Mouse (Mus musculus) heart, adult 2 months (tissue): ENCODE measurements around the gene Nmur1. TPM values are rescaled to one million over a fixed set of nuclear protein-coding genes. Genes with fewer than 3 reads are reported as not detected.

Source experiments
- DNase-seq, 2 experiments: peaks; one replicate each; pipeline ENCODE4 v3.0.0; 2021
- H3K27ac ChIP-seq: fragments of 200-600 bp; 2 replicates; pipeline ENCODE4 v1.8.1; 2022
- H3K27me3 ChIP-seq: fragments of 200-500 bp; 2 replicates; pipeline ENCODE4 v1.6.1; 2012; ENCODE audit warnings: mild to moderate bottlenecking, low read length, inconsistent platforms, mixed read lengths; ENCODE audit not compliant: control insufficient read depth, insufficient read depth
- H3K36me3 ChIP-seq: fragments of 200-500 bp; 2 replicates; pipeline ENCODE4 v1.6.1; 2012; ENCODE audit warnings: low read length, inconsistent platforms; ENCODE audit not compliant: control insufficient read depth, insufficient read depth
- H3K4me1 ChIP-seq: fragments of 200-500 bp; 2 replicates; pipeline ENCODE4 v1.6.1; 2011; ENCODE audit warnings: low read length; ENCODE audit not compliant: control insufficient read depth, insufficient read depth
- H3K4me3 ChIP-seq: fragments of 200-600 bp; 2 replicates; pipeline ENCODE4 v1.8.1; 2022
- H3K79me2 ChIP-seq: fragments of 200-500 bp; replicated peaks from 2 replicates; pipeline ENCODE4 v1.6.1; 2012; ENCODE audit warnings: mild to moderate bottlenecking, inconsistent platforms, low read length, moderate library complexity, mixed read lengths; ENCODE audit not compliant: control insufficient read depth, insufficient read depth
- H3K9ac ChIP-seq: fragments of 200-500 bp; 2 replicates; pipeline ENCODE4 v1.6.1; 2012; ENCODE audit warnings: low read depth, mild to moderate bottlenecking, control low read depth, inconsistent platforms, low read length, mixed read lengths
- CTCF ChIP-seq: fragments of 200-600 bp; IDR thresholded peaks from 2 replicates; pipeline ENCODE4 v1.8.1; 2022; ENCODE audit warnings: antibody characterized with exemption, mild to moderate bottlenecking, moderate library complexity
- EP300 ChIP-seq: fragments of 200-500 bp; IDR thresholded peaks from 2 replicates; pipeline ENCODE4 v1.6.1; 2011; ENCODE audit warnings: low read depth, low read length, control low read depth; ENCODE audit not compliant: insufficient read depth
- POLR2A ChIP-seq: fragments of 200-500 bp; IDR thresholded peaks from 2 replicates; pipeline ENCODE4 v1.6.1; 2011; ENCODE audit warnings: mild to moderate bottlenecking, low read depth, low read length, control low read depth; ENCODE audit not compliant: insufficient read depth
- WGBS: fragments of 180-500 bp; shearing (Covaris S2); methylation state at CpG from one replicate; pipeline ENCODE4 v1.1.7; 2018; 5-methylcytosine and 5-hydroxymethylcytosine counted together
- intact Hi-C: fragments of 180-260 bp; cut with DNase I; formaldehyde crosslinking; loops from one replicate; pipeline ENCODE4 v1.15.1; 2025
- polyA plus RNA-seq: library from polyadenylated mRNA; depleted of rRNA; stranded (reverse); fragments of >200 nt; gene quantifications from 2 replicates; pipeline ENCODE4 v1.2.3, GENCODE M21; 2012
- total RNA-seq, 2 experiments: library from RNA; stranded (reverse); gene quantifications; 2 replicates each; pipeline ENCODE4 v1.2.3; 2021

Gene Nmur1
- total and polyA plus RNA-seq, 3 experiments = not detected

DNA sequence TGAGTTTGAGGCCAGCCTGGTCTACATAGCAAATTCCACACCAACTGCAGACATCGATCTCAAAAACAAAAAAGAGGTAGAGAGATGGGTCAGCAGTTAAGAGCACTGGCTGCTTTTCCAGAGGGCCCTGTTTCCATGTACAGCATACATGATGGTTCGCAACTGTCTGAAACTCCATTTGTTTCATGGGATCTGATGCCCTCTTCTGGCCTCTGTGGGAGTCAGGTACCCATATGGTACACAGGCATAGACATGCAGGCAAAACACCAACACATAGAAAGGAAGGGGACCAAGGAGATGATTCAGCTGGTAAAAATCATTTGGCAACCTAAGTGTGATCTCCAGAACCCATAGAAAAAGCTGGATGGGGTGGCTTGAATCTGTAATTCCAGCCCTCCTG is 12.5 kb upstream of the Nmur1 start:
- TF ChIP-seq CTCF = peak; percentile 44
- no peak for TF ChIP-seq POLR2A
- no peak for TF ChIP-seq EP300
- intact Hi-C loops = no loop called here
- Histone ChIP-seq H3K9ac (no peak overlapping the region), H3K27ac (no peak overlapping the region), H3K4me1 (peaks cover 19% of the 10 kb centered on the region), H3K27me3 (no peaks in the 10 kb centered on the region), H3K36me3 (no peaks in the 10 kb centered on the region), H3K79me2 (no peaks in the 10 kb centered on the region), H3K4me3 (no peak overlapping the region)
- DNase-seq = no peak
- 84% methylated on average over 2 of the region's 2 CpGs for WGBS

DNA sequence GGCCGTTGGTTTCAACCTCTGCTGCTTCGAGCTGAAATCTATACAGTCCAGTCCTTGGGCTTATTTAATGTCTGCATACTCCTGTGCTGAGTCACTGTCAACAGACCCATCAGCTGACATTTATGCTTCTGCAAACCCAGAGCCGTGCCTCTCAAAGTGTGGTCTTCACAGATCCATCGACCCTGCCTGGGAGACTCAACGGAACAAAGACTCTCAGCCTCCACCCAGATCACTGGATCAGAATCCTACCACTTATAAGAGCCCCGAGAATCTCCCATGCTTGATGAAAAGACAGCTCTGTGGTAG is 11.9 kb upstream of the Nmur1 start:
- Histone ChIP-seq H3K27me3 (no peaks in the 10 kb centered on the region), H3K27ac (no peak overlapping the region), H3K36me3 (no peaks in the 10 kb centered on the region), H3K79me2 (no peaks in the 10 kb centered on the region), H3K9ac (no peak overlapping the region), H3K4me3 (no peak overlapping the region), H3K4me1 (peaks cover 18% of the 10 kb centered on the region)
- DNase-seq = no peak
- intact Hi-C loops = no loop called here
- no peak for TF ChIP-seq CTCF
- no peak for TF ChIP-seq EP300
- TF ChIP-seq POLR2A = no peak
- 57% methylated on average over 6 of the region's 6 CpGs for WGBS

DNA sequence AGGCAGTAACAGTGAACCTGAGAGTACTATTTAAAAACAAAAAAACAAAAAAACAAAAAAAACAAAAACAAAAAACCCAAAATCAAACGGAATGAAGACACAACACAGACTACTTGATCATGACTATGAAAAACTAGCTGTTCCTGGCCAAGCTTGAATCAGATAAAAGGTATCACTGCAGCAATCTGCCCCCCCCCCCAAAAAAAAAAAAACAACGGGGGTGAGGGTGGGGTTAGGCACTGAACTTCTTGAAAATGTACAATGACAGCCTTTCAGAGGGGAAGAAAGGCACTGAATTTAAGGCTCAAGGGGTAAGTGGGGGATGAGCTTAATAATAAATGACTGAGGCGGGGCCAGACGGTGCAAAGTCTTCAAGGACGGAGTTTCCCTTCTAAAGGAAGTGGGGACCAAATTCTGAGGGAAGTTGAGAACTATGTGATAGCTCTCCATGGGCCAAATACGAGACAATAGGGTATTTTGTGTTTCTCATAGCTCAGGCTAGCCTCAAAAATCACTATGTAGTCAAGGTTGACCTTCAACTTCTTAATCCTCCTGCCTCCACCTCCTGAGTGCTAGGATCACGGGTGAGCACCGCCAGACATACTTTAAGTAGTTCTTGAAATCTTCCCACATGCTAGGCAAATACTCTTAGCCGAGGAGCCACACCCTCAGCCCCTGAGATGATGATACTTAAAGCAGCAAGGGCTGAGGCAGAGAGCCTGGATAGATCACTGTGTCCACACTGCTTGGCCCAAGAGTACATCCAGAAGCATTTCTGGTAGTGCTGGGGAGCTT is 11.4 kb upstream of the Nmur1 start:
- 59% methylated on average over 9 of the region's 9 CpGs for WGBS

DNA sequence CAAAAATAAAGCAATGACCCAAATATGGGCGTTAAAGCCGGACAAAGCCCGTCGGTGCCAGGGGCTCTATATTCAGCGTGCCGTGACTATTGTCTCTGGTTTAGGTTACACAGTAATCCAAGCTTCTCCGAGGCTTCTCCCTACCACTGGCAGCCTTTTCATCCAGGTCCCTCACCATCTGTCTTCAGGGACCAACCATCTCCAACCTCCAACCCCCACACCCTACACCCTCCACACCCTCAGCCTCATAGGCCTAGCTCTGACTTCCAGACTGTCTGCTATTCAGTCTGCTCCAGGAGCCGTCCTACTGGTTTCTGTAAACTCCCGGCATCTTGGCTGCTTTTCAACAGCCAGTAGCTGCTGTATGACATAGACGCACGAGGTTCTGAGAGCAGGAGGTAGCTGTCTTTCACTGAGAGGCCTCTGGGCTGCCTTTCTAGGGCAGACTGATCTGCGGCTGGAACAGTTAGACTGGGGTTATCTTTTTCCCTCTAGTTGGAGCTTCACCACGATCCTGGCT is 9.3 kb upstream of the Nmur1 start:
- intact Hi-C loops = no loop called here
- TF ChIP-seq CTCF (no peak), POLR2A (peak; percentile 51), EP300 (peak; percentile 25; the same call in 1 of the 2 replicates)
- Histone ChIP-seq H3K36me3 (no peaks in the 10 kb centered on the region), H3K4me3 (peak overlapping the region; percentile 57; the same call in 1 of the 2 replicates), H3K9ac (peak overlapping the region; percentile 84), H3K27ac (peak overlapping the region; percentile 86), H3K27me3 (no peaks in the 10 kb centered on the region), H3K4me1 (peaks cover 17% of the 10 kb centered on the region), H3K79me2 (no peaks in the 10 kb centered on the region)
- peak; percentile 67 to 73 for DNase-seq
- 9% methylated on average over 13 of the region's 13 CpGs for WGBS

More for the DNA sequence above, 11.4 kb upstream of the Nmur1 start:
- no peaks in the 10 kb centered on the region for H3K27me3 ChIP-seq
- H3K27ac ChIP-seq = no peak overlapping the region; the same call in 1 of the 2 replicates
- H3K4me1 ChIP-seq = peaks cover 18% of the 10 kb centered on the region
- no peak for DNase-seq
- no peak overlapping the region for H3K9ac ChIP-seq
- no peaks in the 10 kb centered on the region for H3K79me2 ChIP-seq
- H3K36me3 ChIP-seq = no peaks in the 10 kb centered on the region
- no peak for TF ChIP-seq EP300
- H3K4me3 ChIP-seq = no peak overlapping the region
- intact Hi-C loops = no loop called here

DNA sequence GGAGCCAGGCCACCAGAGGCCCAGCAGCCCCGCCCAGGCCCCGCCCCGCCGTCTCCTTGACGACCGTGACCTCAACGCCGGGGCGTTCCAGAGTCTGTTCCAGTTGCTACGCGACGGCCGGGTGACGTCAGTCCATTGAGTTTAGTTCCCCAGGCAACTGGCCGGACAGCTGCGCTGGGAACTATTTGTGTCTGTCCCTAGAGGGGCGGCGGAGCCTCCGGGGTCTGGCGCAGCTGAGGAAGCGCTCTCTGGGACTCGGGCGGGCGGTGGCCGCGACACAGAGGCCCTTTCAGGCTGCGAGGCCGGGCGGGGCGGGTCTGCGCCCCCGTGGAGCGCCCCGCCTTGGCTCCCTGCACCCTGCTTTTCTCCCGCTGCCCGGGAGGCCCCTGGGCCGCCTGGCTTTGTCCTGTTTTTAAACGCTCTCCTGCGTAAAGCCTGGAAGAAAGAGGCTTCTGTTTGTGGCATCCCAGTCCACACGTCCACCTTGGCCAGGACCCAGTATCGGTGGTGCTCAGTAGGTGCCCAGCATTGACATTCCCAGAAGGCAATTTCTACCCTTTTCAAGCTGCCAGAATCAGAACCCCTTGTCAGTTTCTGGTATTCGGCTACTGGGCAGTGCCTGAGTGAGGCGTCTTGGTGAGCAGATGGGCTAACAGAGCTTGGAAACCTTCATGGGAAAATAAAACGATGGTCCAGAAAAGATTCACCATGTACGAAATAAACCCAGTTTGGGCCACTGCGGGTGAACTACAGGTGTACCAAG is 8.6 kb upstream of the Nmur1 start:
- H3K79me2 ChIP-seq = no peaks in the 10 kb centered on the region
- no peaks in the 10 kb centered on the region for H3K27me3 ChIP-seq
- H3K27ac ChIP-seq = peak overlapping the region; percentile 86
- no peaks in the 10 kb centered on the region for H3K36me3 ChIP-seq
- peak overlapping the region; percentile 84 for H3K9ac ChIP-seq
- H3K4me1 ChIP-seq = peaks cover 12% of the 10 kb centered on the region
- peak overlapping the region; percentile 68 for H3K4me3 ChIP-seq
- TF ChIP-seq POLR2A (peak; percentile 91), EP300 (peak; percentile 79), CTCF (peak; percentile 15; the same call in 1 of the 2 replicates)
- DNase-seq = peak; percentile 99
- intact Hi-C loops = loop anchor here (1.0 to 5.0 kb wide), 2 partner anchors 47 to 91 kb away; no protein-coding TSS in a partner anchor
- WGBS = 3% methylated on average over 38 of the region's 46 CpGs

DNA sequence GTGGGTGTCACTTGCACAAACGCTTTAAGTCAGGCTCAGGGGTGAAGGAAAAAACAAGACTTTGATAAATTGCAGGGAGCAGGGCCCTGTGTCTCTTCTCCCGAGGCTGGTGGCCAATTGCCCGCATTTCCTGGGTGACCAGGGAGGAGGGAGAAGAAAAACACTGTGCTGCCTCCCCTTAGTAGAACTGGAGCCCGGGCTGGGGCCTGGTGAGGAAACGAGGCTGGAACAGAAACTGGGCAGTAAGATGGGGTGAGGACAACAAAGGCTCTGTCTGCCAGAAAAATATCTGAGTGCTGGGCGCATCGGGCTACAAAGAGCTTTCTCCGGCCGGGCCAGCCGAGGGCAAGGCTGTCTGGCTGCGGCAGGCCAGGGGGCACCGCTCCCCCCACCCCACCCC is 8.0 kb upstream of the Nmur1 start:
- H3K4me1 ChIP-seq = peaks cover 12% of the 10 kb centered on the region
- intact Hi-C loops = loop anchor here (1.0 to 5.0 kb wide), 2 partner anchors 47 to 91 kb away; no protein-coding TSS in a partner anchor
- no peaks in the 10 kb centered on the region for H3K36me3 ChIP-seq
- TF ChIP-seq CTCF (no peak), POLR2A (no peak; the same call in 1 of the 2 replicates), EP300 (0 out of 2 replicates have a peak, but pooled peaks have one; percentile 33)
- H3K9ac ChIP-seq = peak overlapping the region; percentile 74
- H3K27ac ChIP-seq = peak overlapping the region; percentile 86
- H3K4me3 ChIP-seq = peak overlapping the region; percentile 68
- H3K27me3 ChIP-seq = no peaks in the 10 kb centered on the region
- WGBS = under 1% methylated on average over 10 of the region's 12 CpGs
- no peak for DNase-seq
- no peaks in the 10 kb centered on the region for H3K79me2 ChIP-seq
